Mouse (Mus musculus) cortical plate, adult 2 months (tissue): ENCODE data around the gene Atxn7l3.

Experiments used
- CTCF ChIP-seq: fragments of 200-500 bp; IDR thresholded peaks from 2 replicates; pipeline ENCODE4 v1.5.1; 2011; ENCODE audit warnings: mild to moderate bottlenecking, control low read depth, low read length; ENCODE audit not compliant: insufficient read depth; ENCODE audit errors: extremely low read depth
- POLR2A ChIP-seq: fragments of 200-500 bp; IDR thresholded peaks from 2 replicates; pipeline ENCODE4 v1.6.1; 2011; ENCODE audit warnings: mild to moderate bottlenecking, low read length, control low read depth; ENCODE audit not compliant: insufficient read depth; ENCODE audit errors: extremely low read depth

- TF ChIP-seq CTCF (no peak), POLR2A (no peak)
These were observed 20.3 kb upstream of the Atxn7l3 start for GRCm38 (mm10) chr11:102316572-102317297.
